Mouse (Mus musculus): ENCODE measurements around the gene Yif1a. TPM values are rescaled to one million over a fixed set of nuclear protein-coding genes. Genes with fewer than 3 reads are reported as not detected.

Gene Yif1a
- polyA plus RNA-seq, 1 experiment from 2014 or later, result 56.4 TPM

GRCm38 (mm10) chr19:5095887-5096474 lies 7.6 kb downstream of the Yif1a start:
- Histone ChIP-seq H3K36me3 (replicated peaks) (peaks cover 48% of the 10 kb centered on the region), H3K4me3 (replicated peaks) (peak overlapping the region; percentile 79), H3K4me2 (peak overlapping the region; percentile 96), H3K27me3 (no peaks in the 10 kb centered on the region), H3K27ac (peak overlapping the region; percentile 91), H3K4me1 (peaks cover 68% of the 10 kb centered on the region), H3K9me3 (no peaks in the 10 kb centered on the region), H3K9ac (peak overlapping the region; percentile 96)
- 10% methylated on average over 9 of the region's 9 CpGs for WGBS
- no peak for ATAC-seq (ENCODE audit: low FRiP score)

GRCm38 (mm10) chr19:5097521-5098362 lies 9.4 kb downstream of the Yif1a start:
- Histone ChIP-seq H3K9ac (peak overlapping the region; percentile 96), H3K27me3 (no peaks in the 10 kb centered on the region), H3K4me2 (peak overlapping the region; percentile 96), H3K9me3 (no peaks in the 10 kb centered on the region), H3K27ac (peak overlapping the region; percentile 91), H3K36me3 (replicated peaks) (peaks cover 48% of the 10 kb centered on the region), H3K4me1 (peaks cover 68% of the 10 kb centered on the region), H3K4me3 (replicated peaks) (peak overlapping the region; percentile 79)
- WGBS, result 2% methylated on average over 31 of the region's 31 CpGs
- ATAC-seq (ENCODE audit: low FRiP score), result peak; percentile 12

- ATAC-seq (ENCODE audit: low FRiP score), result peak; percentile 72
Measured at GRCm38 (mm10) chr19:5098363-5099143, 10.2 kb downstream of the Yif1a start, which contains the start of gene Cnih2. Gene Cnih2 (minus strand): TSS chr19:5098521.

GRCm38 (mm10) chr19:5106074-5106473 lies 17.7 kb downstream of the Yif1a start:
- H3K27ac ChIP-seq, result peak overlapping the region; percentile 96
- peaks cover 21% of the 10 kb centered on the region for H3K4me1 ChIP-seq
- no peaks in the 10 kb centered on the region for H3K27me3 ChIP-seq
- H3K4me2 ChIP-seq, result peak overlapping the region; percentile 89
- peaks cover 76% of the 10 kb centered on the region for H3K36me3 ChIP-seq (replicated peaks)
- H3K9ac ChIP-seq, result peak overlapping the region; percentile 93
- WGBS, result 30% methylated on average over 9 of the region's 9 CpGs
- ATAC-seq (ENCODE audit: low FRiP score), result no peak
- H3K9me3 ChIP-seq, result no peaks in the 10 kb centered on the region
- H3K4me3 ChIP-seq (replicated peaks), result peak overlapping the region; percentile 76

More at GRCm38 (mm10) chr19:5098363-5099143, 10.2 kb downstream of the Yif1a start, which contains the start of gene Cnih2:
- peak within 1 kb of the TSS; percentile 91 for H3K27ac ChIP-seq
- WGBS, result 2% methylated on average over 45 of the region's 48 CpGs
- H3K4me1 ChIP-seq, result peaks cover 63% of the 10 kb centered on the region
- peaks cover 48% of the 10 kb centered on the region for H3K36me3 ChIP-seq (replicated peaks)
- peak within 1 kb of the TSS; percentile 96 for H3K4me2 ChIP-seq
- H3K4me3 ChIP-seq (replicated peaks), result peak within 1 kb of the TSS; percentile 79
- no peaks in the 10 kb centered on the region for H3K9me3 ChIP-seq
- peak within 1 kb of the TSS; percentile 96 for H3K9ac ChIP-seq
- no peaks in the 10 kb centered on the region for H3K27me3 ChIP-seq

GRCm38 (mm10) chr19:5106731-5107191 lies 18.4 kb downstream of the Yif1a start, which contains the start of gene Rab1b:
Gene Rab1b (minus strand): TSS chr19:5107072.
- H3K27ac ChIP-seq, result peak within 1 kb of the TSS; percentile 96

GRCm38 (mm10) chr19:5107556-5108270 lies 19.4 kb downstream of the Yif1a start:
- Histone ChIP-seq H3K27ac (no peak overlapping the region), H3K9me3 (no peaks in the 10 kb centered on the region), H3K4me2 (no peak overlapping the region), H3K9ac (no peak overlapping the region; the same call in 1 of the 2 replicates), H3K27me3 (no peaks in the 10 kb centered on the region), H3K36me3 (replicated peaks) (peaks cover 76% of the 10 kb centered on the region), H3K4me3 (replicated peaks) (no peak overlapping the region; the same call in 1 of the 2 replicates), H3K4me1 (peaks cover 21% of the 10 kb centered on the region)
- WGBS, result 75% methylated on average over 18 of the region's 18 CpGs
- peak; percentile 12 for ATAC-seq (ENCODE audit: low FRiP score)

More at GRCm38 (mm10) chr19:5106731-5107191, 18.4 kb downstream of the Yif1a start, which contains the start of gene Rab1b:
- Histone ChIP-seq H3K36me3 (replicated peaks) (peaks cover 76% of the 10 kb centered on the region), H3K27me3 (no peaks in the 10 kb centered on the region), H3K4me2 (peak within 1 kb of the TSS; percentile 89), H3K4me1 (peaks cover 21% of the 10 kb centered on the region), H3K9me3 (no peaks in the 10 kb centered on the region), H3K4me3 (replicated peaks) (peak within 1 kb of the TSS; percentile 76), H3K9ac (peak within 1 kb of the TSS; percentile 93)
- 0% methylated on average over 45 of the region's 46 CpGs for WGBS
- ATAC-seq (ENCODE audit: low FRiP score), result peak; percentile 95

- no peaks in the 10 kb centered on the region for H3K9me3 ChIP-seq
- peaks cover 21% of the 10 kb centered on the region for H3K4me1 ChIP-seq
- H3K9ac ChIP-seq, result no peak overlapping the region
- H3K27ac ChIP-seq, result no peak overlapping the region
- WGBS, result 38% methylated on average over 5 of the region's 5 CpGs
- H3K4me3 ChIP-seq (replicated peaks), result no peak overlapping the region
- ATAC-seq (ENCODE audit: low FRiP score), result no peak
- H3K4me2 ChIP-seq, result no peak overlapping the region
- H3K36me3 ChIP-seq (replicated peaks), result peaks cover 76% of the 10 kb centered on the region
- H3K27me3 ChIP-seq, result no peaks in the 10 kb centered on the region
Measured at GRCm38 (mm10) chr19:5108271-5108575, 19.9 kb downstream of the Yif1a start.

- 60% methylated on average over 4 of the region's 4 CpGs for WGBS
- Histone ChIP-seq H3K27ac (no peak overlapping the region), H3K4me3 (replicated peaks) (no peak overlapping the region), H3K9me3 (no peaks in the 10 kb centered on the region), H3K36me3 (replicated peaks) (peaks cover 76% of the 10 kb centered on the region), H3K4me2 (no peak overlapping the region), H3K27me3 (no peaks in the 10 kb centered on the region), H3K9ac (no peak overlapping the region), H3K4me1 (peaks cover 21% of the 10 kb centered on the region)
- ATAC-seq (ENCODE audit: low FRiP score), result no peak
Measured at GRCm38 (mm10) chr19:5108702-5109101, 20.4 kb downstream of the Yif1a start.

- H3K9me3 ChIP-seq, result no peaks in the 10 kb centered on the region
- H3K36me3 ChIP-seq (replicated peaks), result peaks cover 70% of the 10 kb centered on the region
- 69% methylated on average over 19 of the region's 19 CpGs for WGBS
- ATAC-seq (ENCODE audit: low FRiP score), result no peak
- H3K4me3 ChIP-seq (replicated peaks), result no peak overlapping the region
- peaks cover 21% of the 10 kb centered on the region for H3K4me1 ChIP-seq
- no peak overlapping the region for H3K4me2 ChIP-seq
- no peak overlapping the region for H3K9ac ChIP-seq
- H3K27me3 ChIP-seq, result no peaks in the 10 kb centered on the region
- H3K27ac ChIP-seq, result no peak overlapping the region
Measured at GRCm38 (mm10) chr19:5109659-5110453, 21.5 kb downstream of the Yif1a start.

GRCm38 (mm10) chr19:5113783-5114182 lies 25.4 kb downstream of the Yif1a start:
- H3K4me1 ChIP-seq, result peaks cover 16% of the 10 kb centered on the region
- peaks cover 54% of the 10 kb centered on the region for H3K36me3 ChIP-seq (replicated peaks)
- H3K9ac ChIP-seq, result no peak overlapping the region
- H3K4me3 ChIP-seq (replicated peaks), result no peak overlapping the region
- H3K9me3 ChIP-seq, result no peaks in the 10 kb centered on the region
- H3K27me3 ChIP-seq, result peaks cover under 1% of the 10 kb centered on the region; the same call in 1 of the 2 replicates
- no peak overlapping the region for H3K27ac ChIP-seq
- ATAC-seq (ENCODE audit: low FRiP score), result no peak
- no peak overlapping the region for H3K4me2 ChIP-seq
- WGBS, result 95% methylated on average over 7 of the region's 7 CpGs

Measured in forebrain, embryonic 12.5 days (tissue).